Mouse (Mus musculus) spleen, adult 2 months (tissue): ENCODE results near the gene Hexa. TPM values are rescaled to one million over a fixed set of nuclear protein-coding genes. Genes with fewer than 3 reads are reported as not detected.
A peak's percentile ranks its signal among the peaks of the same experiment; 100 is the strongest.

Experiments used
- DNase-seq, 2 experiments: peaks; one replicate each; pipeline versions ENCODE4 v3.0.0 to v3.0.0-alpha.2; 2012 to 2021; ENCODE audit warnings: low spot score in 2 of 2, low read depth in 1 of 2
- H3K27ac ChIP-seq: fragments of 200-500 bp; 2 replicates; pipeline ENCODE4 v1.5.1; 2012; ENCODE audit warnings: low read length, inconsistent platforms; ENCODE audit not compliant: insufficient read depth
- H3K27me3 ChIP-seq: fragments of 200-500 bp; 2 replicates; pipeline ENCODE4 v1.6.1; 2012; ENCODE audit warnings: mild to moderate bottlenecking, moderate library complexity, low read length, inconsistent platforms; ENCODE audit not compliant: control insufficient read depth, insufficient read depth
- H3K36me3 ChIP-seq: fragments of 200-500 bp; 2 replicates; pipeline ENCODE4 v1.6.1; 2012; ENCODE audit warnings: mild to moderate bottlenecking, low read length, inconsistent platforms; ENCODE audit not compliant: control insufficient read depth, insufficient read depth
- H3K4me1 ChIP-seq: fragments of 200-500 bp; 2 replicates; pipeline ENCODE4 v1.6.1; 2011; ENCODE audit warnings: inconsistent platforms; ENCODE audit not compliant: control insufficient read depth, insufficient read depth, insufficient read length
- H3K4me3 ChIP-seq: fragments of 200-500 bp; 2 replicates; pipeline ENCODE4 v1.5.1; 2011; ENCODE audit warnings: mild to moderate bottlenecking, inconsistent platforms; ENCODE audit not compliant: insufficient read depth, insufficient read length; ENCODE audit errors: extremely low read depth
- CTCF ChIP-seq: fragments of 200-500 bp; IDR thresholded peaks from 2 replicates; pipeline ENCODE4 v1.5.1; 2011; ENCODE audit warnings: mild to moderate bottlenecking, inconsistent platforms; ENCODE audit not compliant: insufficient read depth, insufficient read length, insufficient replicate concordance; ENCODE audit errors: extremely low read depth
- POLR2A ChIP-seq: fragments of 200-500 bp; IDR thresholded peaks from 2 replicates; pipeline ENCODE4 v1.6.1; 2011; ENCODE audit warnings: low read depth, low read length, inconsistent platforms
- WGBS: fragments of 180-500 bp; shearing (Covaris S2); methylation state at CpG from one replicate; pipeline ENCODE4 v1.1.7; 2018; 5-methylcytosine and 5-hydroxymethylcytosine counted together
- polyA plus RNA-seq: library from polyadenylated mRNA; depleted of rRNA; stranded (reverse); fragments of >200 nt; gene quantifications from 2 replicates; pipeline ENCODE4 v1.2.3, GENCODE M21; 2012; rRNA removed

The Hexa gene
- 72.4 and 89.5 TPM in 2 replicates for polyA plus RNA-seq

GRCm38 (mm10) chr9:59539441-59540137, at the start of gene Hexa, which contains the start of gene Tmem202:
Gene Hexa (plus strand): TSS chr9:59539540.
Gene Tmem202 (minus strand): TSS chr9:59539847.
- WGBS, result under 1% methylated on average over 55 of the region's 55 CpGs
- peak; percentile 65 to 68 for DNase-seq
- H3K4me3 ChIP-seq, result peak within 1 kb of the TSS; percentile 77
- H3K4me1 ChIP-seq, result peaks cover 17% of the 10 kb centered on the region; the same call in 1 of the 2 replicates
- H3K27me3 ChIP-seq, result no peaks in the 10 kb centered on the region
- peak within 1 kb of the TSS; percentile 88 for H3K27ac ChIP-seq
- TF ChIP-seq POLR2A (peak; percentile 71), CTCF (no peak)
- H3K36me3 ChIP-seq, result no peaks in the 10 kb centered on the region

DNA sequence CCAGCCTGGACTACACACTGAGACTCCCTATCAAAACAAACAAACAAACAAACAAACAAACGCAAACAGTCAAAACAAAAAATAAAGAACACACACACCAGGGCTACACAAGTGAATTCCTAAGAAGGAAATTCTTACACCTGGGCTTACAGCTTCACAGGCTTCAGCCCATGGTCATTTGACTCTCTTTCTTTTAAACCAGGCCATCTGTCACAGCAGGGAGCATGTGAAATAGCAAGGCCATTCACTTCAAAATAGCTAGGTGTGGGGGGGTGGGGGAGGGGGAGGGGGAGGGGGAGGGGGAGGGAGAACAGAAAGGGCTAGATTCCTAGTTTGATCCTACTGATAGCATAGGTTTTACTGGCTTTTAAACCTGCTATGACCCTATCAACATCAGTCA, 31.2 kb upstream of the Hexa start:
- 83% methylated on average over 1 of the region's 1 CpGs for WGBS
- Histone ChIP-seq H3K4me1 (no peaks in the 10 kb centered on the region), H3K4me3 (no peak overlapping the region), H3K27ac (no peak overlapping the region), H3K27me3 (no peaks in the 10 kb centered on the region), H3K36me3 (no peaks in the 10 kb centered on the region)
- TF ChIP-seq CTCF, result no peak
- TF ChIP-seq POLR2A, result no peak
- no peak for DNase-seq

- no peaks in the 10 kb centered on the region for H3K36me3 ChIP-seq
- H3K27ac ChIP-seq, result no peak overlapping the region
- DNase-seq, result no peak
- TF ChIP-seq CTCF (no peak), POLR2A (no peak)
- H3K27me3 ChIP-seq, result no peaks in the 10 kb centered on the region
- no peaks in the 10 kb centered on the region for H3K4me1 ChIP-seq
- no peak overlapping the region for H3K4me3 ChIP-seq
- 72% methylated on average over 4 of the region's 4 CpGs for WGBS
Measured at GRCm38 (mm10) chr9:59512381-59512780, 27.0 kb upstream of the Hexa start.

DNA sequence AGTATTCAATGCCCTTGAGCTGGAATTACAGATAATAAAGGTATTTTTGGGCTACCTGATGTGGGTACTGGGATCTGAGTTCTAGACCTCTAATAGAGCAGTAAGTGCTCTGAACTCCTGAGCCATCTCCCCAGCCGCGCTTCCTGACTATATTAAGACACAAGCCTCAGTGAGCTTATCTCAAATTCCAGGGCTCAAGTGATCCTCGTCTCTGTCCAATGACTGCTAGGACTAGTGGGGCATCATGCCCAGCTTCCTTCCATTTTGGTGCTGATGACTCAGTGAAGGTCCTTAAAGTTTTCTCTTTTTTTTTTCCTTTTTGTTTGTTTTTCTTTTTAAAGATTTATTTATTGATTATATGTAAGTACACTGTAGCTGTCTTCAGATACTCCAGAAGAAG, 24.3 kb upstream of the Hexa start:
- Histone ChIP-seq H3K4me1 (no peaks in the 10 kb centered on the region), H3K36me3 (no peaks in the 10 kb centered on the region), H3K4me3 (no peak overlapping the region), H3K27ac (no peak overlapping the region), H3K27me3 (no peaks in the 10 kb centered on the region)
- no peak for TF ChIP-seq CTCF
- TF ChIP-seq POLR2A, result no peak
- 65% methylated on average over 3 of the region's 3 CpGs for WGBS
- DNase-seq, result no peak

- no peaks in the 10 kb centered on the region for H3K4me1 ChIP-seq
- TF ChIP-seq CTCF, result no peak
- TF ChIP-seq POLR2A, result no peak
- H3K4me3 ChIP-seq, result no peak overlapping the region
- no peak for DNase-seq
- WGBS, result 66% methylated on average over 7 of the region's 7 CpGs
- H3K27me3 ChIP-seq, result no peaks in the 10 kb centered on the region
- no peak overlapping the region for H3K27ac ChIP-seq
- no peaks in the 10 kb centered on the region for H3K36me3 ChIP-seq
Measured at GRCm38 (mm10) chr9:59517127-59517526, 22.2 kb upstream of the Hexa start.

- Histone ChIP-seq H3K27ac (no peak overlapping the region), H3K27me3 (no peaks in the 10 kb centered on the region), H3K4me1 (no peaks in the 10 kb centered on the region), H3K4me3 (no peak overlapping the region), H3K36me3 (no peaks in the 10 kb centered on the region)
- 78% methylated on average over 5 of the region's 5 CpGs for WGBS
- TF ChIP-seq CTCF (no peak), POLR2A (no peak)
- DNase-seq, result no peak
Measured at GRCm38 (mm10) chr9:59518976-59519375, 20.4 kb upstream of the Hexa start.

GRCm38 (mm10) chr9:59519396-59519795, 19.9 kb upstream of the Hexa start:
- DNase-seq, result no peak
- no peaks in the 10 kb centered on the region for H3K27me3 ChIP-seq
- WGBS, result 81% methylated on average over 2 of the region's 2 CpGs
- no peaks in the 10 kb centered on the region for H3K4me1 ChIP-seq
- H3K4me3 ChIP-seq, result no peak overlapping the region
- no peak for TF ChIP-seq CTCF
- TF ChIP-seq POLR2A, result no peak
- no peaks in the 10 kb centered on the region for H3K36me3 ChIP-seq
- no peak overlapping the region for H3K27ac ChIP-seq
